Mouse (Mus musculus) brown adipose tissue, adult 24 weeks (tissue): ENCODE data around the gene Fam50b. TPM values are rescaled to one million over a fixed set of nuclear protein-coding genes. Genes with fewer than 3 reads are reported as not detected.

Source experiments
- H3K27ac ChIP-seq: fragments of 200-500 bp; replicated peaks from 2 replicates; pipeline ENCODE4 v1.5.1; 2012; ENCODE audit warnings: low read depth, mild to moderate bottlenecking, low read length
- H3K4me1 ChIP-seq: fragments of 200-500 bp; 2 replicates; pipeline ENCODE4 v1.6.1; 2012; ENCODE audit warnings: low read length, mixed read lengths; ENCODE audit not compliant: control insufficient read depth, insufficient read depth, insufficient read length
- H3K4me3 ChIP-seq: fragments of 200-500 bp; 2 replicates; pipeline ENCODE4 v1.5.1; 2012; ENCODE audit warnings: low read depth, mild to moderate bottlenecking, low read length, moderate library complexity; ENCODE audit not compliant: insufficient read depth
- polyA plus RNA-seq: library from polyadenylated mRNA; stranded (reverse); fragments of >200 nt; gene quantifications from 2 replicates; pipeline ENCODE4 v1.2.4, GENCODE M21; 2012; ENCODE audit not compliant: missing spikeins, insufficient read depth, insufficient read length

The Fam50b gene
- not detected in 2 replicates for polyA plus RNA-seq

DNA sequence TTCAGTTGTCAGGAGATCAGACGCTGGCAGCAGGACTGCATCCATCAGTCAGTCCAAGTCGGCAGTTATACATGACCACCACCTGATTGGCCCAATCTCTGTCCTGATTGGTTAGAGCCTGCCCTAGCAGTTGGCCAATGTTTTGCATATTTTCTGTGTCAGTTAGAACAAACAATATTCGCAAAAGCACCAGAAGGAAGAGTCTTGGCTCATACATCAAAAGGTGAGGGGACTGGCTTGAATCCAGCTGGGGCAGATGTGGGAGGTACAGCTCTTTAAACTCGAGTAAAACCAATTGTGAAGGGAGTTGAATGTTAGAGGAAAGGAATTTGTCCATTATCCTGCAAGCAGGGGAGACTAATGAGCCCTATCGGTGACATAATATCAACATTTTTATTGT is at the start of gene Fam50b:
Fam50b (plus strand) TSS at position 165 of the 400 bp plus-strand sequence.
- Histone ChIP-seq H3K27ac (no peak within 1 kb of the TSS), H3K4me3 (no peak within 1 kb of the TSS), H3K4me1 (no peaks in the 10 kb centered on the region)

DNA sequence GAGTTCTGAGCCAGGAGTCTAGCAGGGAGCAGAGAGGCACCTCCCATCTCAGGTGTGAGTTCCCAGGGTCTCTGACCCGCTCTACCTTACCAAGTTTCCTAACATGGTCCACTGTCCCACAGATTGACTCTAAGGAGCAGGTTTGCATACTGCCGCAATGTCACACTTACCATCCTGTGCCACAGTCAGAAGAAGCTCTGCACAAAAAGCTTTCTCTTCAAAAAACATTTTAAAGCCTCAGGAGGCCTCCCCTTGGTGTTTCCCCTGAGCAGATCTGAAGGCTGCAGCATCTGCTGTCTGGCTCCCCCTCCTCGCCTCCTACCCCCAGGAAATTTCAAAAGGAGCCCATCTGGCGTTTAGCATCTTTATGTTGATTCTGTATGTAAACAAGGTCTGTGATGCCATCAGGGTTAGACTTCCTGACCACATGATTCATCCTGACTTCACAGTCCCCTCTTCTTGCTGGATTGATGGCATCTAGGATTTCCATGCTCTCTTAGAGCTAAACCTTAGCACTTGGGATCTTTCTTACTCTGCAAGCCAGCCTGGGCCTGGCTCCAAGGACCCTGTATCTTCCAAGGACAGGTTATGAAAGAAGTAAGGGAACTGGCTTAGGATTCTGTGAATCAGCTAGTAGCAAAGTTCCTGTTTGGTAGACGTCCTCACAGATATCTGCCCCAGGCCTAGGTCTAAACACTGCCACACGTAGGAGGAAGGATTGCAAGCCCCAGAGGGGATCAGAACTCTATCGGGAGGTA is 49.5 kb upstream of the Fam50b start:
- 0 out of 2 replicates have a peak, but pooled peaks cover 8% of the 10 kb centered on the region for H3K4me1 ChIP-seq
- H3K4me3 ChIP-seq = no peak overlapping the region
- no peak overlapping the region for H3K27ac ChIP-seq

DNA sequence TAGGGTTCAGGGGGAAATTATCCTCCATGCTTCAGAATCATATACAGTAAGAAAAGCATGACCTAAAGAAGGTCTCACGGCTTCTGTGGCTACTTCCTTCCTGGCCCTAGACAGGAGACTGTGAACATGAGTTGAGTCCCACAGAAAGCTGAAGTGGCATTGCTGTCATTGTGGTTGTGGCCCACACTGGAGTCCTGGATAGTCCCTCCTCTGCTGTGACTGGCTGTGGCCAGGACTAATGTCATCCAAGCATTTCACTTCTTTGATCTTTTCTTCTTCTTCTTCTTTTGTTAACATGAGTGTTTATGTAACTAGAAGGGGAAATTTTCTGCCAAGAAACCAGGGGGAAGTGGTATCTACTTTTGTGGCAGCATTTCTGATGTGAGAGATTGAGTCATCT is 43.6 kb upstream of the Fam50b start:
- no peaks in the 10 kb centered on the region for H3K4me1 ChIP-seq
- no peak overlapping the region for H3K4me3 ChIP-seq
- no peak overlapping the region for H3K27ac ChIP-seq

DNA sequence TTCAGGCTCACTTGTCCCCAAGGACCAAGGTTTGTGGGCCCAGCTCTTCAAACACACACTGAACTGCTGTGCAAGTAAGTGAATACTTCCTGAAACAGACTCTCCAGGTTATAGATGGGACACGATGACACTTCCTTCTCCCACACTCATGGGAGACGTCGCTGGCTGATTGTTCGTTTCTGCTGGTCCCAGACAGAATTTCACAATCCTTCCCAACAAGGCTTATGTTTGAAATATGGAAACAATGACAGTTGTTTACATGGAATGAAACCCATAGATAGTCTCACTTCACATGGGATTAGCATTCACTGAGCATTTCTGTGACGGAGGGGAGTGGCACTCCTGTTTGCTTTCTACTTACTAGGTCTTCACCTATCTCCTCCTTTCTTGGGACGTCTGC is 41.5 kb upstream of the Fam50b start:
- H3K4me3 ChIP-seq = no peak overlapping the region
- no peaks in the 10 kb centered on the region for H3K4me1 ChIP-seq
- H3K27ac ChIP-seq = no peak overlapping the region

DNA sequence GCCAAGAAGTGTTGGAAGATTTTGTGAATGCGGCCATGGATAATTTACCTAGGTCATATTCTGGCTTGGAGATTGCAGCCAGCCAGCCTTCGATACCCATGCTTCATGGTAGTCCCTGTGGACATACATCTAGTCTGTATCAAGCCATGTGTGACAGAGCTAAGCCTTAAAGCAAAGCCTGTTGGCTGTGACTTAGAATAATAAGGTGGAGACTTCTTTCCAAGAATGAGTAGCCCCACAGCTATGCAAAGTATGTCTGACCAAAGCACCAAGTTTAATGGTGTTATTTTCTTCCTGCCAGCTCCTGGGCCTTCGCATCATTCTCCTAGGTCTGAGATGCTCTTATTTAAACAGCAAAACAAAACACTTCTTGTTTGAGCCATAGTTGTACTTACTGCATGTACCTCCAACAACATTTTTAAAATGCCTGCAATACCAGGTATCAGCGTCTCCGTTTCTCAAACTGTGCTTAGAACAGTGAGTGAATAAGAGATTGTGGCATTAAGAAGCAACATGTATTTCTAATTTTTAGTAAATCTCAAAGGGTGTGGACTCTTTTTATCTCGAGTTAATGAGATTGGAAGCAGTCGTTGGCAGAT is 37.8 kb upstream of the Fam50b start:
- Histone ChIP-seq H3K4me1 (no peaks in the 10 kb centered on the region), H3K4me3 (no peak overlapping the region), H3K27ac (no peak overlapping the region)

DNA sequence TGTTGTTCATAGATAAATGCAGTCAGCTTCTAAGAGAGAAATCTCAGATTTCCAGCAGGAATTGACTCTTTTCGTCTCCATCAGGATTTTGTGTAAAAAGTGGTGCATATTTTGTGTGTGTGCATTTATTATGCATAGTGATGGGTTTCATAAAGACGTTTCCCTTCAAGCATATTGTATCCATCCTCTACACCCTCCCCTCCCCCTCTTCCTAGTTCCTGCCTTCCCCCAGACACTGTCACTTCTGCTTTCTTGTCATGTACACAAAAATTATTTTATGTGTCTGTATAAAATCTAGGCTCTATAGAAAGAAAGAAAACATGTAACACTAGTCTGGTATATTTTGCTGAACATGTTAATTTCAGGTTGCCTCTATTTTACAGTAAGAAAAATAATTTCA is 34.6 kb upstream of the Fam50b start:
- H3K4me1 ChIP-seq = no peaks in the 10 kb centered on the region
- H3K27ac ChIP-seq = no peak overlapping the region
- no peak overlapping the region for H3K4me3 ChIP-seq

DNA sequence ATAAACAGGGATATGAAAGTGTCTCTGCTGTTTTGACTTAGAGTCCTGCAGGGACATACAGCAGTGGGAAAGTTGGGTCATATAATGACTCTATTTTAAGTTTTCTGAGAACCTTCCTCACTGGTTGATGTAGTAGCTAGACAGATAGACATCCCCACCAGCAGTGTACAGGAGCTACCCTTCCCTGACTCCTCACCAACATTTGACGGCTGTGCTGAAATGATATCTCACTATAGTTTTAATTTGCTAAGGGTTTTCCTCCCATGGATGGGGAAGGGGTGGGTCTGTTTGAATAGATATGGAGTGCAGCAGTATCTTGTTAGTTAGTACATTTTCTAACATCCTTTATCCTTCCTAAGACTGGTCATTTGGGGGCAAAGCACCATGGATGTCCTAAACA is 34.0 kb upstream of the Fam50b start:
- Histone ChIP-seq H3K27ac (no peak overlapping the region), H3K4me1 (no peaks in the 10 kb centered on the region)

GRCm38 (mm10) chr13:34703301-34703700 is 31.3 kb upstream of the Fam50b start:
- no peak overlapping the region for H3K27ac ChIP-seq
- H3K4me1 ChIP-seq = no peaks in the 10 kb centered on the region; the same call in 1 of the 2 replicates
- H3K4me3 ChIP-seq = no peak overlapping the region

More for the DNA sequence above, 34.0 kb upstream of the Fam50b start:
- H3K4me3 ChIP-seq = no peak overlapping the region

DNA sequence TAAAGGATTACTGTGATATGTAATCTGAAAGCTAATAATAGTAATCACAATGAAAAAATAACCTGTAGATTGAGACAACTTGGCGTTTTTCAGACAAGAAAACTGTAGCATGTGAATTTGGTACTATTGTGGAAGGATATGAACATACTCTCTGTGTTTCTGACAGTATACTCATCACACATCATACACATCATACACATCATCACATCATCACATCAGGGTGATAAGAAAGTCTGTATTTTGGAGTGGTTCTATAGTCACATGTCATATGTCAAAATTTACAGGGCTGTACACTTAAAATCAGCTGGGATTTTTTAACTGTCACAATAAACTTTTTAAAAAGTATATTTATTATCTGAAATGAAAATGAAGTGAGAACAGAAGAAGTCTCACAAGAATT is 30.9 kb upstream of the Fam50b start:
- Histone ChIP-seq H3K4me3 (no peak overlapping the region), H3K27ac (no peak overlapping the region), H3K4me1 (no peaks in the 10 kb centered on the region; the same call in 1 of the 2 replicates)

GRCm38 (mm10) chr13:34704835-34705234 is 29.8 kb upstream of the Fam50b start:
- H3K4me1 ChIP-seq = peaks cover 3% of the 10 kb centered on the region
- no peak overlapping the region for H3K4me3 ChIP-seq
- no peak overlapping the region for H3K27ac ChIP-seq

DNA sequence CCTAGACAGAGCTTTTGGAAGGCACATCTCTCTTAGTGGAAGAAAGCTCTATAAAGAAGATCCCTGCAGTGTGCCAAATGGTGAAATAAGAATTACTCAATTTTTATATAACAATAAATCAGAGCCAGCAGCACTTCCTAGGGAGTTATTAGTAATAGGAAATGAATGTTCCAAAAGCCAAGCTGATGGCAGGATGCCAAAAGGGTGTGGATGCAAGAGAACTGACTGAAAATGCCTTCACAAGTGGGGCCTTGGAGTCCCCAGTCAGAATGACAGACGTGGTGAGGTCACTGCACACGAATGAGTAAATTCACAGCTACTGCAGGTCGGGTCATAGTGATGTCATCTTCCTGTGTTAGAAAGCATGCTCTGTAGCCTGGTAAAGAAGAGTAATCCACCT is 25.7 kb upstream of the Fam50b start:
- Histone ChIP-seq H3K4me1 (peaks cover 3% of the 10 kb centered on the region), H3K27ac (peak overlapping the region; percentile 79), H3K4me3 (no peak overlapping the region)

- peak overlapping the region; percentile 79 for H3K27ac ChIP-seq
- H3K4me3 ChIP-seq = no peak overlapping the region
- peaks cover 3% of the 10 kb centered on the region for H3K4me1 ChIP-seq
These were observed 25.1 kb upstream of the Fam50b start for GRCm38 (mm10) chr13:34709566-34709965.

DNA sequence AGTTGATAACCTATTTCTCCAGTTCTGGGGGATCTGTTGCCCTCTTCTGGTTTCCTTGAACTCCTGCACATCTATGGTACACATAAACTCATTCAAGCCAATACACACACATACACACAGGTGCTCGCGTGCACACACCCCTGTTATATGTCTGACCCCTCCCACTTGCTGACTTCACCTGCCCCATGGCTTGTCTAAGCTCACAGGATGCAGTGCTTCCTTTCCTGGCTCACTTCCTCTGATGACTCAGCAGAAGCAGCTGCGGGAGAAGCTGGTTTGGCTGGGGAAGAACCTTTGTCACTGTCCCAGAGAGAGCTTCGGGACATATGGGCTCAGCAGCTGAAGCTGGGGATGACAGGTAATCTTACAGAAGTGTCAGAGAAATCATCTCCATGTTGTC is 23.2 kb upstream of the Fam50b start:
- Histone ChIP-seq H3K4me1 (peaks cover 3% of the 10 kb centered on the region), H3K4me3 (no peak overlapping the region), H3K27ac (no peak overlapping the region)

DNA sequence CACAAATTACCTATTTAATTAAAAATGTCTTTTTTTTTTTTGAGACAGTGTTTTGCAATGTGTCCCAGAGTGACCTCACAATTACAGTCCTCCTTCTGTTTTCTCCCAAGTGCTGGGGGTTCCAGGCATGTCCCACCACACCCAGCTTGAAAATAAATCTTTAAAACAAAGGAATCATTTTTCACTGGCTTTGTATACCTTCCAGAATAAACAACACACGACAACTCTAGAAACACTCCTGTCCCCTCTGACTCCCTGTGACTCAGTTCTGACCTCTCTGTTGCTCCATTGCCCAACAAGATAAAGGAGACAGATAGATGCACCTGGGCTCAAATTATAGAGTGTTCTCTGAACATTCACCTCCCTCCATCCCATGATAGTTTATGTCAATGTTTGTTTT is 21.8 kb upstream of the Fam50b start:
- Histone ChIP-seq H3K4me1 (peaks cover 3% of the 10 kb centered on the region), H3K27ac (no peak overlapping the region), H3K4me3 (no peak overlapping the region)

- Histone ChIP-seq H3K27ac (no peak overlapping the region), H3K4me3 (no peak overlapping the region), H3K4me1 (no peaks in the 10 kb centered on the region)
These were observed 19.2 kb upstream of the Fam50b start for GRCm38 (mm10) chr13:34715437-34715838.
